Mouse (Mus musculus) spleen, adult 12 weeks (tissue): ENCODE results near the gene Pmpca.

Experiments
- DNase-seq: peaks from one replicate; pipeline ENCODE4 v3.0.0; 2022; ENCODE audit warnings: low spot score

The Pmpca gene

DNA sequence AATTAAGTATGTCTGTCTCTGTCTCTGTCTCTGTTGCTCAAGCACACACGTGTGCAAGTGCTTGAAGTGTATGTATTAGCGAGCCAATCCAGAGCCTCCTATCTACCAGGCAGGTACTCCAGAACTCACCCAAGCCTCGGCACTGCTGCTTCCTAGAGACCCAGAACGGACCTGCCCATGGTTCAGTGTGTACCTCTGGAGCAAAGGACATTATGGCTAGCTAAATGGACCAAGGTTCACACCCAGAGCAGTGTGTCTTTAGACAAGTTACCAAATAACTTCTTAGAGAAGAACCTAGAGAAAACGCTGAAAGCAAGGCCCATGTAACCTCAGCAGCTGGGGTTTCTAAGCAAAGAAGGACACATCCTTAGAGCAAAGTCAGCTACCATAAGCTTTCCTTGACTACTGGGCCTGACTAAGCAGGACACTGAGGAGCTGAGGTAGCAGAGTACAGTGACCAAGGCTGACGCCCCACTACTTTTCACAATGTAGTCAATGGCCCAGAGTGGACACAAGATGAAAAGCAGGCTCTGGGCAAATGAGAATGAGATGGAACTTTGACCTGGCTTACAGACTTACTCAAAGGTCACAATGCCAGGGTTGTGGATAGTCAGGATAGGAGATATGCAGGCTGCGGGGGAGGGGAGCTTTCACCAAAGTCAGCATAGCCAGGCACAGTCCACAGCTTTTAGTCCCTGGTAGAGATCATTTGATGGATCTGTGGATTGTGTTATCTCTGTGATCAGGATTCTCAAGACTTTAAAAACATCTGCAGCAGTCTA, 45.8 kb downstream of the Pmpca start:
- no peak for DNase-seq

- DNase-seq: no peak
Observed at GRCm38 (mm10) chr2:26437221-26437620, 48.1 kb downstream of the Pmpca start.

- no peak for DNase-seq
Observed at GRCm38 (mm10) chr2:26438373-26438772, 49.2 kb downstream of the Pmpca start.

DNA sequence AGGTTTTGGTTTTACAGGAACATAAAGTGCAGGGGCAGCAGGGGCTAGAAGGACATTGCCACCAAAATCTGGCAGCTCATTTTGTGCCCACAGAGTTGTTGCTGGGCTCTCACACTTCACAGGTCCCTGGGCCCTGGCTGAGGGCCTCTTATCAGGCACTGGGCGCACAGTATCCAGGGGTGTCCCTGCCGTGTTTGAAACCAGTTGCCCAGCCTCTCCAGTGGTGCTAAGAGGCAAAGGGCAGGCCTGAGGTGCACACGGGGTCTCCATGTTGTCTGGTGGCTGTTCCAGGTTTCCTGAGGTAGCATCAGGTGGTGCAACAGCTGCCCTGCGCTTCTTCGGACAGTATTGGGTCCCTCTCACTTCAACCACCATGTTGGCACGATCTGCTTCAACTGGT, 50.5 kb downstream of the Pmpca start:
- no peak for DNase-seq

DNA sequence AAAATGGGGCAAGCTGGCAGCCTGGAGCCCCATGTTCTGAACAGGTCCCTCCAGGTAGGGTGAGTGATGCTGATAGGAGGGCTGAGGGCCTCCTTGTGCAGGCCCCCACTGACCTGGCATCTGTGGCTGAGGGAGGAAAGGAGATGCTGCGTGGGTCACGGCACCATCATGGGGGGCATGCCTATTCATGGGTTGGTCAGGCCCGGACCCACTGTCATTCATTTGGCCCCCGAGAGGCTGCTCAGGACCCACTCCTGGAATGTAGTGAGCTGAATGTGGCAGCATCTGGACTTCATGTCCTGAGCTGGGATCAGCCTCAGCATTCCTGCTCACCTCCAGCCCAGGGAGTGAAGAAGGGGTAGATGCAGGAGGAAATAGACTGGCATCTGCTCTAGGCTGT, 52.1 kb downstream of the Pmpca start:
- DNase-seq: no peak

GRCm38 (mm10) chr2:26441688-26442087, 52.5 kb downstream of the Pmpca start:
- DNase-seq: no peak

- no peak for DNase-seq
Observed at GRCm38 (mm10) chr2:26442843-26443242, 53.7 kb downstream of the Pmpca start.

- DNase-seq: no peak
Observed at GRCm38 (mm10) chr2:26443876-26444275, 54.7 kb downstream of the Pmpca start.

- peak; percentile 7 for DNase-seq
Observed at GRCm38 (mm10) chr2:26444368-26444767, 55.2 kb downstream of the Pmpca start.

DNA sequence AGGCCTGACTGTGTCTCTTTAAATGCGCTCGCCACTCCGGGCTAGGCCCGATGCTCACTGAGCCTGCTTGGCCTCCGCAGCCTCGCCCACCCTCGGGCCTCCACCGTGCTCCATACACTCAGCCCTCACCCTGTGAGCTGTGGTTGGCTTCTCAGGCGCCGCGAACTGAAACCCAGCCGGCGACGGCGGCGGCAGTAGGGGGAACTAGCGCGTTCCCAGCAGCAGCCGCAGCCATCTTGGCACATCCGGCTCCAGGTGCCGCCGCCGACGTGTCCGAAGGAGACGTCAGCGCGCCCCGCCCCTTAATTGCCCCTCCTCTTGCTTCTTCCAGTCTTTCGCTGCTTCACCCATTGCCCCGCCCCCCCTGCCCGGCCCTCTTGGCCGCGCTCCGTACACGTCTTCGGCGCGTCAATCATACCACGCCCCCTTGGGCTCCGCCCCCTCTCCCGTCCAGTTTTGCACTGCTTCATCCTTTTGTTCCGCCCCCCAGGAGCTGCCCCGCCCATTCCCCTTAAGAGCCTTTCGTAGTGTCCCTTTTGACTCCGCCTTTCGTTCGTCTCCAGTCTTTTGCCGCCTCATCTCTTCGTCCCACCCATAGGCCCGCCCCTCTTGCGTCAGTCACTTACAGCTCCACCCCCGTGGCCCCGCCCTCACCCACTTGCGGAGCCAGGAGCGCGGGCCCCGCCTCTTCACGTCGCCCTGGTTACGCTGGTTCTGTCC, 56.0 kb downstream of the Pmpca start, which contains the start of gene Sec16a:
Sec16a (minus strand) TSS at position 271 of the 720 bp plus-strand sequence.
- DNase-seq: peak; percentile 99

GRCm38 (mm10) chr2:26445666-26446445, 56.7 kb downstream of the Pmpca start:
- DNase-seq: no peak

DNA sequence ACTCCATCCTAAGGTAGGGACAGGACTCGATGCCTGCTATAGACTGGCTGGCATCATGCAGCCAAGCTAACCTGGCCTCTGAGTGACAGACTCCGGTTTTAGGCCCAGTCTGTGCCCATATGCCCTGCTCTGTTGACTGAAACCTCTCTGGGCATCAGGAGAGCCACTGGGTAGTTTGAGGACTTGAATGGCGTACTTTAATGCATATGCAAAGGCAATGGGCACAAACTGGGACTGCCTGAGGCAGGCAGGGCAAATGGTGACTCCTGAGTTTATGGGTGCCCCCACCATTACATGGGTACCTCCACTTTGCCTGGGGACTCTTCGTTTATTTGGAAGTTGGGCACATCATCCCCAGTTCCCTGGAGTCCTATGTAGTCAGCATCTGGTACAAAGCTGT, 57.5 kb downstream of the Pmpca start:
- DNase-seq: no peak
